Mouse (Mus musculus) gastrocnemius, adult 2 months (tissue): ENCODE measurements around the gene Slc18b1. TPM values are rescaled to one million over a fixed set of nuclear protein-coding genes. Genes with fewer than 3 reads are reported as not detected.

ENCODE experiments used
- DNase-seq: peaks from one replicate; pipeline ENCODE4 v3.0.0; 2022
- H3K27ac ChIP-seq: fragments of 200-600 bp; 2 replicates; pipeline ENCODE4 v1.8.1; 2022; ENCODE audit warnings: mild to moderate bottlenecking
- H3K4me3 ChIP-seq: fragments of 200-600 bp; 2 replicates; pipeline ENCODE4 v1.8.1; 2022; ENCODE audit warnings: mild to moderate bottlenecking, moderate library complexity
- CTCF ChIP-seq: fragments of 200-600 bp; IDR thresholded peaks from 2 replicates; pipeline ENCODE4 v1.8.1; 2022; ENCODE audit warnings: antibody characterized with exemption, mild to moderate bottlenecking, moderate library complexity
- intact Hi-C: fragments of 180-260 bp; cut with DNase I; formaldehyde crosslinking; loops from one replicate; pipeline ENCODE4 v1.15.1; 2025
- total RNA-seq, 2 experiments: library from RNA; stranded (reverse); gene quantifications; 2 replicates each; pipeline ENCODE4 v1.2.3; 2021

The Slc18b1 gene
- total RNA-seq, 2 experiments from 2014 or later = 5.5 to 6.2 TPM

DNA sequence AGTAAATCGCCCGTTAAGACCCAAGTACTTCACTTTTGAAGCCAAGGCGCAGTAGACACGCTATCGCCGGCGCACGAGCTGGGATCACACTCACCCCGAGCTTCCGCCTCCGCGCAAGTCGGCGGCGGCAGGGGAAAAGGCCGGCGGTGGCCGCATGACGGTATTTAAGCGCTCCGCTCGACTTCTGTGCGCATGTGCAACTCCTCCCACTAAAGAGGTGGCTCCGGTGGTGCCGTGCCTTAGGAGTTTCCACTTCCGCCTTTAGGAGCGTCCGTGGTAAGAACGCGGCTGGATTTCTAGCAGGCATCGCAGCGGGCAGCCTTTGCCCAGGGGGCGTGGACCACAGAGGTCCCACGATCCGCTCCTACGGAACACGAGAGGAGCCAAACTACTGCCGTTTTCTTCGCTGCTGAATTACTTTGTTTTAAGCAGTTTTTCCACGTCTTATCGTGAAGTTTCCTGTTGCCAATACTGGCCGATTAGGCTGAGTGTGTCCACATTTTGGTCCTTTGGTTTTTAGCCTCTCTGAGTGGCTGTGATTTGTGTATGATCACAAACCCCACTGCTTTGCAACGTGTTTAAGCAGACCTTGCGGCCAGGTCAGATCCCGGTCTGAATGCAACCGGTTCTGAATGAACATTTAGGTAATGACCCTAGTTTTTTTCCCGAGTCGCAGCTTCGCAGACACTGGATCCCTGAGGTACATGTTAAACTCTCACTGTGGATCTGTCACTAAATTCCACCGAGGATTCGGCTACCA, 9.5 kb upstream of the Slc18b1 start, which contains the start of gene Rps12:
Rps12 (minus strand) TSS at position 214 of the 760 bp plus-strand sequence.
- peak within 1 kb of the TSS; percentile 92 for H3K27ac ChIP-seq
- peak; percentile 99 for DNase-seq
- TF ChIP-seq CTCF = no peak
- peak within 1 kb of the TSS; percentile 83 for H3K4me3 ChIP-seq
- intact Hi-C loops = no loop called here

DNA sequence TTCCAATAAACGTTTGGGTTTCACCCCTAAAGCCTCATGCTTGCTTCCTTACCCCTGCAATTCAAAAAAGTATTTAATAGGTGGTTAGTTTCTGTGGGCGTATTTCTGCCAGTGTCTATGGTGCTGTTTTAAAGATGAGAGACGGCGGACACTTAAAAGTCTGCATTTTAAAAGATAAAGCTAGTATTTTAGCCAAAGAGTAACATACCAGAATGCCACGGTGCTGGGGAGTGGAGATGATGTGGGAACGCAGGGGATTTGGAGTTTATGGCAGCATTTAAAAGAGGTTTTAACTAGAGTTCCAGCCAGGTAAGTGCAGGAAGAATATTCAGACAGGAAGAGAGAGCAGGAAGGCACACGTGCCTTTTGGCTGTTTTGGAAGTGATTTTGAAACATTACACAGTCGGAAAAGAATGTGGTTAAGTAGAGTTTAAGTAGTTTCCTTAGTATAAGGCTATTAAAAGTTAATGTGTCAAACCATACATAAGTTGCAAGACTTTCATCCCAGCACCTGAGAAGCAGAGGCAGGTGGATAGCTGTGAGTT, 8.7 kb upstream of the Slc18b1 start:
- TF ChIP-seq CTCF = no peak
- intact Hi-C loops = no loop called here
- H3K27ac ChIP-seq = peak overlapping the region; percentile 92

GRCm38 (mm10) chr10:23795871-23796520, 790 bp upstream of the Slc18b1 start:
- no peak for DNase-seq
- Histone ChIP-seq H3K4me3 (peak overlapping the region; percentile 81), H3K27ac (peak overlapping the region; percentile 88)
- TF ChIP-seq CTCF = no peak
- intact Hi-C loops = no loop called here

More for the DNA sequence above, 8.7 kb upstream of the Slc18b1 start:
- no peak for DNase-seq
- peak overlapping the region; percentile 83 for H3K4me3 ChIP-seq

DNA sequence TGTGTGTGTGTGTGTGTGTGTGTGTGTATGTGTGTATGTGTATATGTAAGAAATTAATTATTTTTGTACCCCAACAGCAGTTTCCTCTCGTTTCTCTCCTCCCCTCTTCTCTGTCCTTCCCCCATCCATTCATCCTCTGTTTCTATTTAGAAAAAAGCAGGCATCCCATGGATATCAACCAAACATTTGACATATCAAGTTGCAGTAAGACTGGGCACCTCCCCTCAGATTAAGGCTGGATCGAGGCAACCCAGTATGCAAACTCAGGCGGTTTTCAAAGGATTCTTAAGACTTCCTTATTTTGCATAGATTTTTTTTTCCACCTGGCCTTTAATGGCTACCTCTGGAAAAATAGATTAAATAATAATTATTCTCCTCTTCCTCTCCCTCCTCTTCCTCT, 820 bp downstream of the Slc18b1 start:
- Histone ChIP-seq H3K27ac (peak overlapping the region; percentile 49), H3K4me3 (peak overlapping the region; percentile 81)
- intact Hi-C loops = no loop called here
- no peak for DNase-seq
- TF ChIP-seq CTCF = no peak

DNA sequence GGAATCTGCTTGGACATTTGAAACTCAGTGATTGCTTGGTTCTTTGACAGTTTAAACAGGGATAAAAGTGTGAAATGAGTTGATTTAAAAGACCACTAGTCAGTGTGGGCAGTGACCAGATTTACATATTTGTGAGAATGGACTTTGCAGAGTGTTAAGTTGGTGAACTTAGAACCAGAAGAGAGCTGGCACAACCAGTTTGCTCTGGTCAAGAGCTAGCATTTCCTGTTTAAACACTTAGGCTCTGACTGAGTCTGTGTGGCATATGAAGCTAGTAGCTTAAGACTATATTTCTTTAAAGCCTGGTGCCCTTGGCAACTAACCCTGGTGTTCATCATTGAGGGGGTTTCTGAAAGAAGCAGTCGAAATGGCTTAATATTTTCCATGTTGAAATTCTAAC, 1.4 kb downstream of the Slc18b1 start:
- H3K4me3 ChIP-seq = peak overlapping the region; percentile 33
- intact Hi-C loops = no loop called here
- TF ChIP-seq CTCF = no peak
- H3K27ac ChIP-seq = peak overlapping the region; percentile 24; the same call in 1 of the 2 replicates
- DNase-seq = no peak

GRCm38 (mm10) chr10:23799933-23800332, 3.1 kb downstream of the Slc18b1 start:
- H3K4me3 ChIP-seq = no peak overlapping the region
- no peak for DNase-seq
- H3K27ac ChIP-seq = no peak overlapping the region
- intact Hi-C loops = no loop called here
- no peak for TF ChIP-seq CTCF

DNA sequence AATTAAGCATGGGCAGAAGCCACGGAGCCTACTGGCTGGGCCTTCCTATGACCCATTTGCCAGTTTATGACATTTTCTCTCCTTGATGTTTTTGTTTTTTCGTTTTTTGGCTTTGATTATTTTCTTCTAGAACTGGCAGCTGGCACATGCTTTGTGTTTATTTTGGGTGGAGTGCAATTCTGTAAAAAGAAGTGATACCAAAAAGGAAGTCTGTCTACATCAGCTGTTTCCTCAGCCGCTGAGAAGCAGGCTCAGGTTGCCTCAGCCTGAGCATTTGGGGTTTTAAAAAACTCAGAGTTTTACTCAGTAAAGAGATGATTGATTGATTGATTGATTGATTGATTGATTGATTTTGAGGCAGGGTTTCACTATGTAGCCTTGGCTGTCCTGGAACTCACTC, 6.1 kb downstream of the Slc18b1 start:
- Histone ChIP-seq H3K4me3 (no peak overlapping the region), H3K27ac (no peak overlapping the region; the same call in 1 of the 2 replicates)
- intact Hi-C loops = no loop called here
- no peak for DNase-seq
- no peak for TF ChIP-seq CTCF

DNA sequence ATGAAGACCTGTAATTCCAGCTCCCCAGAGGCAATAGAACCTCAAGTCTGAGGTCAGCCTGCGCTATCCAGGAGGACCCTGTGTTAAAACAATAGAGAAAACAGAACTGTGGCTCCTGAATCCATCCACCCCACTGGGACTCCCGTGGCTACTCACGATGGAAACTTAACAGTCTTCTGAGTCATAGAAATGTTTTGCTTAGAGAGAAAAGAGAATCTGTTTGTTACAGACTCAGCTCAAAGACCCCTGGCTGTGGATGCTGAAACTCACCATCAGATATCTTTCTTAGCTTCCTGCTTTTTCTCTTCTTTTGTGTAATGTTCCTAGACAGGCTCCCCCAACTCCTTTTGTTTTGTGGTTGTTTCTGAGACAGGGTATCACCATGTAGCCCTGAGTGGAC, 7.9 kb downstream of the Slc18b1 start:
- no peak for TF ChIP-seq CTCF
- intact Hi-C loops = no loop called here
- H3K4me3 ChIP-seq = no peak overlapping the region
- H3K27ac ChIP-seq = no peak overlapping the region
- DNase-seq = no peak

GRCm38 (mm10) chr10:23806201-23806600, 9.4 kb downstream of the Slc18b1 start:
- Histone ChIP-seq H3K27ac (no peak overlapping the region), H3K4me3 (no peak overlapping the region)
- intact Hi-C loops = no loop called here
- no peak for TF ChIP-seq CTCF
- no peak for DNase-seq

DNA sequence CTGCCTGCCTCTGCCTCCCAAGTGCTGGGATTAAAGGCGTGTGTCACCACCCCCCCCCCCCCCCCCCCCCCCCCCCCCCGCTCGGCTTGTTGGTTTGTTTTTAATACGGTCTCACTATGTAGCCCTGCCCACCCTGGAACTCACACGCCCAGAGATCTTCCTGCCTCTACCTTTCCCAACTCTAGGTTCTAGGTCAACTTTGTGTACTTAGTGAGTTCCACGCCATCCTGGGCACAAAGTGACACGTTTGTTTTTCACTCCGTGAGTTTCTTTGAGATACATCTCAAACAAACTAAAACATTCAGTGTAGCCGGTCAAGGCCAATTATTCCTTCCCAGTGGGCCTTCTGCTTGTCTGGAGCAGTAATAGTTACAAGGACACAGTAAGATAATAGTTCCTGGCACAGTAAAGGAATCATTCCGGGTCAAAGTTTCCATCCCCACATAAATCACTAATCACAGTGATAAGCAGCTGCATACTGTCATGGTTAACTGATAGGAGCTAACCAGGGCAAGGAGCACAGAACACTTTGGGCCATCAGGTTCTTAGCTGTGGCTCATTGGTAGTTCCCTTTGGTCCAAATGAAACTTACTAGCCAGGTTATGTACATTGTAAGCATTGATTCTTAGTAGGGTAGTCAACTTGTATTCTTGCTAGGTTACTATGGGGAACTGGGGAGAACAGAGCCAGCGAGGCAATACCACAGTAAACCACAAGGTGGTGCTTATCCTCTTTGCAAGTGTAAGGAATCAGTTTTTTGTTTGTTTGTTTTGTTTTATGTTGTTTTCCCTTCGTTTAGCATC, 15.1 kb downstream of the Slc18b1 start:
- H3K4me3 ChIP-seq = no peak overlapping the region
- TF ChIP-seq CTCF = peak; percentile 94
- intact Hi-C loops = loop anchor here (2.0 kb wide), 1 partner anchor 319 kb away; no protein-coding TSS in a partner anchor
- no peak overlapping the region for H3K27ac ChIP-seq
- DNase-seq = peak; percentile 64

GRCm38 (mm10) chr10:23812438-23812759, 15.6 kb downstream of the Slc18b1 start:
- DNase-seq = no peak
- intact Hi-C loops = loop anchor here (2.0 kb wide), 1 partner anchor 318 kb away; no protein-coding TSS in a partner anchor
- no peak overlapping the region for H3K4me3 ChIP-seq
- TF ChIP-seq CTCF = no peak
- H3K27ac ChIP-seq = no peak overlapping the region

GRCm38 (mm10) chr10:23812852-23813766, 16.3 kb downstream of the Slc18b1 start:
- no peak overlapping the region for H3K4me3 ChIP-seq
- intact Hi-C loops = loop anchor here (2.0 kb wide), 1 partner anchor 318 kb away; no protein-coding TSS in a partner anchor
- TF ChIP-seq CTCF = no peak
- DNase-seq = no peak
- no peak overlapping the region for H3K27ac ChIP-seq
